ENCODE assay signal across 24 mouse cellular contexts in genomic region chr6:102900407-102901110, GRCm38 (mm10).
A peak's percentile ranks its signal among the peaks of the same experiment; 100 is the strongest.
DNase-seq lines count a peak whose midpoint lies in the region; ATAC-seq lines count a peak whose summit lies in the region.
"Had no signal": no experiment of that assay in that cellular context is flagged by ENCODE, and none has a peak within 500 bp of the region (broad histone marks: within the 10 kb centered on the region; RNA-seq: fewer than 3 reads in every experiment).

No protein-coding gene starts in this region.

- ATAC-seq in intestine, embryonic 16.5 days = 0 out of 2 replicates have a peak, but pooled peaks have one; percentile 52
- no peak for ATAC-seq in intestine, embryonic 15.5 days
- 0 out of 2 replicates have a peak, but pooled peaks have one; percentile 32 for ATAC-seq in common myeloid progenitor, adult 5-6 weeks (replicated peaks; ENCODE audit: low read depth, poor library complexity, severe bottlenecking)
- ATAC-seq in liver, embryonic 13.5 days (ENCODE audit: low read depth) = peak; percentile 100
- peak; percentile 65; the same call in 1 of the 2 replicates for ATAC-seq in megakaryocyte-erythroid progenitor cell, adult 5-6 weeks (replicated peaks; ENCODE audit: low FRiP score, low TSS enrichment, poor library complexity, severe bottlenecking)
- no peak for ATAC-seq in hindbrain, embryonic 13.5 days (ENCODE audit: low FRiP score)
- ATAC-seq: CD4-positive, CD25-positive, alpha-beta regulatory T cell, adult 4 months; forebrain, embryonic 14.5 days; Patski had no signal

- peak; percentile 23 for DNase-seq in liver, embryonic 13.5 days
- DNase-seq in layer of hippocampus, adult 11-12 months (ENCODE audit: low spot score) = no peak
- DNase-seq: adrenal gland, adult 2 months; cerebellum, adult 2 months; cerebellum, postnatal 25 days; embryo, embryonic 11 days; heart, postnatal 10 days; kidney, adult 8-10 months; kidney, postnatal 14 days; midbrain, embryonic 14.5 days; right cerebral cortex, adult 18-20 months had no signal

- H3K9me3 ChIP-seq in intestine, embryonic 16.5 days (ENCODE audit: control insufficient read depth, low read length) = no peaks in the 10 kb centered on the region
- H3K9me3 ChIP-seq in intestine, embryonic 15.5 days = no peaks in the 10 kb centered on the region
- H3K9me3 ChIP-seq in liver, embryonic 13.5 days (replicated peaks) = no peaks in the 10 kb centered on the region
- H3K9me3 ChIP-seq in hindbrain, embryonic 13.5 days = no peaks in the 10 kb centered on the region
- H3K9me3 ChIP-seq: embryonic facial prominence, embryonic 13.5 days; heart, embryonic 10.5 days; limb, embryonic 10.5 days; megakaryocyte, embryonic 14.5 days had no signal

- no peak overlapping the region for H3K4me3 ChIP-seq in intestine, embryonic 16.5 days (ENCODE audit: low read length)
- no peak overlapping the region for H3K4me3 ChIP-seq in intestine, embryonic 15.5 days (replicated peaks)
- H3K4me3 ChIP-seq in liver, embryonic 13.5 days (replicated peaks) = no peak overlapping the region
- H3K4me3 ChIP-seq in hindbrain, embryonic 13.5 days = no peak overlapping the region
- H3K4me3 ChIP-seq: embryonic facial prominence, embryonic 13.5 days; heart, embryonic 10.5 days; layer of hippocampus, adult 2 months; limb, embryonic 10.5 days; megakaryocyte, embryonic 14.5 days had no signal

- H3K27ac ChIP-seq in intestine, embryonic 16.5 days (ENCODE audit: low read length) = no peak overlapping the region
- no peak overlapping the region for H3K27ac ChIP-seq in intestine, embryonic 15.5 days
- H3K27ac ChIP-seq in liver, embryonic 13.5 days = peak overlapping the region; percentile 34; the same call in 1 of the 2 replicates
- H3K27ac ChIP-seq in hindbrain, embryonic 13.5 days = no peak overlapping the region
- H3K27ac ChIP-seq: embryonic facial prominence, embryonic 13.5 days; heart, embryonic 10.5 days; layer of hippocampus, adult 2 months; limb, embryonic 10.5 days had no signal

- H3K27me3 ChIP-seq in intestine, embryonic 16.5 days (replicated peaks; ENCODE audit: control insufficient read depth, insufficient read depth, low read length) = no peaks in the 10 kb centered on the region
- no peaks in the 10 kb centered on the region for H3K27me3 ChIP-seq in intestine, embryonic 15.5 days (replicated peaks)
- H3K27me3 ChIP-seq in liver, embryonic 13.5 days = no peaks in the 10 kb centered on the region
- no peaks in the 10 kb centered on the region for H3K27me3 ChIP-seq in hindbrain, embryonic 13.5 days
- H3K27me3 ChIP-seq: embryonic facial prominence, embryonic 13.5 days; megakaryocyte, embryonic 14.5 days; Patski had no signal

- H3K9ac ChIP-seq in intestine, embryonic 16.5 days (ENCODE audit: low read depth, low read length) = no peak overlapping the region
- no peak overlapping the region for H3K9ac ChIP-seq in intestine, embryonic 15.5 days
- H3K9ac ChIP-seq in liver, embryonic 13.5 days = no peak overlapping the region
- no peak overlapping the region for H3K9ac ChIP-seq in hindbrain, embryonic 13.5 days
- H3K9ac ChIP-seq: embryonic facial prominence, embryonic 13.5 days had no signal

- H3K36me3 ChIP-seq in intestine, embryonic 16.5 days (ENCODE audit: control insufficient read depth, insufficient read depth, low read length) = no peaks in the 10 kb centered on the region
- no peaks in the 10 kb centered on the region for H3K36me3 ChIP-seq in intestine, embryonic 15.5 days
- H3K36me3 ChIP-seq in liver, embryonic 13.5 days = no peaks in the 10 kb centered on the region
- H3K36me3 ChIP-seq in hindbrain, embryonic 13.5 days = no peaks in the 10 kb centered on the region
- H3K36me3 ChIP-seq: embryonic facial prominence, embryonic 13.5 days; heart, embryonic 10.5 days; limb, embryonic 10.5 days had no signal

- WGBS in intestine, embryonic 16.5 days = 71% methylated on average over 1 of the region's 1 CpGs
- WGBS in intestine, embryonic 15.5 days = 55% methylated on average over 1 of the region's 1 CpGs
- WGBS in liver, embryonic 13.5 days (ENCODE audit: insufficient replicate concordance) = 20% methylated on average over 1 of the region's 1 CpGs
- WGBS in hindbrain, embryonic 13.5 days = 58% methylated on average over 1 of the region's 1 CpGs

- H3K4me1 ChIP-seq in intestine, embryonic 16.5 days (ENCODE audit: control insufficient read depth, insufficient read depth, low read length) = no peaks in the 10 kb centered on the region
- H3K4me1 ChIP-seq in intestine, embryonic 15.5 days (replicated peaks) = no peaks in the 10 kb centered on the region
- H3K4me1 ChIP-seq in liver, embryonic 13.5 days (replicated peaks) = no peaks in the 10 kb centered on the region
- no peaks in the 10 kb centered on the region for H3K4me1 ChIP-seq in hindbrain, embryonic 13.5 days (replicated peaks)
- H3K4me1 ChIP-seq: embryonic facial prominence, embryonic 13.5 days; heart, embryonic 10.5 days; limb, embryonic 10.5 days; megakaryocyte, embryonic 14.5 days had no signal

- no peak overlapping the region for H3K4me2 ChIP-seq in intestine, embryonic 16.5 days (ENCODE audit: low read depth, low read length)
- no peak overlapping the region for H3K4me2 ChIP-seq in intestine, embryonic 15.5 days (replicated peaks)
- H3K4me2 ChIP-seq in liver, embryonic 13.5 days = no peak overlapping the region
- H3K4me2 ChIP-seq in hindbrain, embryonic 13.5 days = no peak overlapping the region
- H3K4me2 ChIP-seq: embryonic facial prominence, embryonic 13.5 days had no signal

Comparison
In these comparisons a context has a peak if more than half of its experiments do, and no peak if none do; other contexts are left out.
1. ATAC-seq: peak in intestine, embryonic 16.5 days (single experiment), common myeloid progenitor, adult 5-6 weeks (single experiment), liver, embryonic 13.5 days (single experiment) and megakaryocyte-erythroid progenitor cell, adult 5-6 weeks (single experiment); none in intestine, embryonic 15.5 days (single experiment) and hindbrain, embryonic 13.5 days (single experiment).